Mouse (Mus musculus): Measurements from ENCODE around the gene Acacb. TPM values are rescaled to one million over a fixed set of nuclear protein-coding genes. Genes with fewer than 3 reads are reported as not detected.
A peak's percentile ranks its signal among the peaks of the same experiment; 100 is the strongest.

Acacb gene
- total and polyA plus RNA-seq, 3 experiments: 0.43 to 2.6 (median 0.76) TPM

DNA sequence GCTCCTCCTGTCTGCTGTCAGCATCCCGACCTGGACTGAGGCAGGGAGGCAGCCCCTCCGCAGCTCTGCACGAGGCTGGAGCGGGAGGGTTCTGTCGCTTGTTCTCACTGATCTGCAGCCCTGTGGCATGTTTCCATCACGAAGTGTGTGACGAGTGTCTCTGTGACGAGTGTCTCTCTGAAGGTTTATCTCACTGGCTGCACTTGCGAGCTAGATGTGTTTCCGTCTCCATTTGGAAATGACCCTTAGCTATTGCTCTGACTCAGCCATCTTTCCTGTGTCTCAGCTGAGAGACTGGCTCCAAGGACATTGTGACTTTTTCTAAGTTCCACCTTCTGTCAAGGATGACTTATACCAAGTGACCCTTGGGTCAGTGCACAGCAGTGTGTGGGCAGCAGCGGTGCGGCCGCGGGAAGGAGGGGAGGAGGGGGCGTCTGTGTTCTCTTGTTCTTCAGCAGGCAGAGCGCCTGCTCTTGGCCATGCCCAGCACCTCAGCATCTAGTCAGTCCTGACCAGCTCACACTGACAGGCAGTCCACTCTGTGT, 39.9 kb upstream of the Acacb start:
- H3K27me3 ChIP-seq (ENCODE audit: insufficient read depth, low read length): no peaks in the 10 kb centered on the region
- DNase-seq (ENCODE audit: low spot score): no peak
- H3K4me3 ChIP-seq (ENCODE audit: low read depth, low read length): no peak overlapping the region
- TF ChIP-seq TAL1 (conservative IDR thresholded peaks at IDR 0.05; ENCODE audit: low read depth, low read length): no peak
- no peak for TF ChIP-seq GATA2 (IDR thresholded peaks at IDR 0.05; ENCODE audit: borderline replicate concordance, low read depth, low read length)
- no peak for TF ChIP-seq POLR2AphosphoS5 (IDR thresholded peaks at IDR 0.05; ENCODE audit: insufficient replicate concordance, low read depth, low read length)
- TF ChIP-seq GATA1 (IDR thresholded peaks at IDR 0.05; ENCODE audit: borderline replicate concordance, low read length): no peak
- TF ChIP-seq CTCF (IDR thresholded peaks at IDR 0.05; ENCODE audit: low read depth, low read length): no peak
- H3K9me3 ChIP-seq (replicated peaks): no peaks in the 10 kb centered on the region
- H3K4me1 ChIP-seq (ENCODE audit: insufficient read depth, low read depth, low read length): peaks cover 10% of the 10 kb centered on the region; the same call in 1 of the 2 replicates
- ATAC-seq (ENCODE audit: extremely low read depth, insufficient number of reproducible peaks, low FRiP score, poor library complexity, severe bottlenecking): no peak
- H3K36me3 ChIP-seq (replicated peaks): peaks cover 93% of the 10 kb centered on the region

GRCm38 (mm10) chr5:114113334-114113733, 33.0 kb upstream of the Acacb start:
- no peak overlapping the region for H3K4me3 ChIP-seq (ENCODE audit: low read depth, low read length)
- TF ChIP-seq CTCF (IDR thresholded peaks at IDR 0.05; ENCODE audit: low read depth, low read length): peak; percentile 18; the same call in 1 of the 2 replicates
- no peak for TF ChIP-seq GATA2 (IDR thresholded peaks at IDR 0.05; ENCODE audit: borderline replicate concordance, low read depth, low read length)
- no peak for TF ChIP-seq TAL1 (conservative IDR thresholded peaks at IDR 0.05; ENCODE audit: low read depth, low read length)
- TF ChIP-seq GATA1 (IDR thresholded peaks at IDR 0.05; ENCODE audit: borderline replicate concordance, low read length): no peak
- no peaks in the 10 kb centered on the region for H3K4me1 ChIP-seq (ENCODE audit: insufficient read depth, low read depth, low read length)
- ATAC-seq (ENCODE audit: extremely low read depth, insufficient number of reproducible peaks, low FRiP score, poor library complexity, severe bottlenecking) (no peak), DNase-seq (ENCODE audit: low spot score) (no peak)
- no peaks in the 10 kb centered on the region for H3K9me3 ChIP-seq (replicated peaks)
- peaks cover 97% of the 10 kb centered on the region for H3K36me3 ChIP-seq (replicated peaks)
- no peaks in the 10 kb centered on the region for H3K27me3 ChIP-seq (ENCODE audit: insufficient read depth, low read length)

DNA sequence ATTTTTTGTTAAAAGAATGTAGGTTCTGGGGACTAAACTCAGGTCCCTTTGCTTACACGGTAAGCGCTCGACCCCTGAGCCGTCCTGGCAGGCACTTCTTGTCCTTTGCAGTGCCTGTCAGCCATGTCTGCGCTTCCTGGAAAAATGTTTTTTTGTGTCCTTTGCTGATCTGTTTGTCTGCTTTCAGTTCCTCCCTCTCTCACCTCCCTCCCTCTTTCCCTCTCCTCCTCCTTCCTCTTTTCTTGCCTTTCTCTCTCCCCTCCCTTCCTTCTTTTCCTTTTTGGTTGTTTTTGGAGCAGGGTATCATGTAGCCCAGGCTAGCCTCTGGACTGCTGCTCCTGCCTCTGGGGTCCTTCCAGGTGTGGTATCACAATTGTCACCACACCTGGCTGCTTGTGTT, 31.3 kb upstream of the Acacb start:
- Histone ChIP-seq H3K36me3 (replicated peaks) (peaks cover 97% of the 10 kb centered on the region), H3K27me3 (ENCODE audit: insufficient read depth, low read length) (no peaks in the 10 kb centered on the region), H3K9me3 (replicated peaks) (no peaks in the 10 kb centered on the region), H3K4me3 (ENCODE audit: low read depth, low read length) (no peak overlapping the region), H3K4me1 (ENCODE audit: insufficient read depth, low read depth, low read length) (no peaks in the 10 kb centered on the region; the same call in 1 of the 2 replicates)
- DNase-seq (ENCODE audit: low spot score): no peak
- ATAC-seq (ENCODE audit: extremely low read depth, insufficient number of reproducible peaks, low FRiP score, poor library complexity, severe bottlenecking): no peak
- TF ChIP-seq GATA1 (IDR thresholded peaks at IDR 0.05; ENCODE audit: borderline replicate concordance, low read length) (no peak), TAL1 (conservative IDR thresholded peaks at IDR 0.05; ENCODE audit: low read depth, low read length) (no peak), POLR2AphosphoS5 (IDR thresholded peaks at IDR 0.05; ENCODE audit: insufficient replicate concordance, low read depth, low read length) (no peak), CTCF (IDR thresholded peaks at IDR 0.05; ENCODE audit: low read depth, low read length) (no peak), GATA2 (IDR thresholded peaks at IDR 0.05; ENCODE audit: borderline replicate concordance, low read depth, low read length) (no peak)

DNA sequence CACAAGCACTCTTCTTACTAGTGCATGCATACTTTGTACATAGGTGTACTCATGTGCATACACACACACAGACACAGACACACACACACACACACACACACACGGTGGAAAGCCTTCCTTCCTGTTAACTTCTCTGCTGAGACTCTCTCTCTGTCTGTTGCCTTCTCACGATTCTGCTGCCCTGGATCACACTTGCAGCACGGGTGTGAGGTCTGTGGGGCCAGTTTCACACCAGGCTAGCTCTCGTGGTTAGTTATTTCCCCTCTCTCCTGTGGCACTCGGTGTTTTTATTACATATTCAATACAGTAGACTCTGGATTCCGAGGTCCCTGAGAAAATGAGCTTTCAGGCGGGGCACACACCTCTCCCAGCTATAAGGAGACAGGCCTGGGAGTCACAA, 29.7 kb upstream of the Acacb start:
- no peaks in the 10 kb centered on the region for H3K27me3 ChIP-seq (ENCODE audit: insufficient read depth, low read length)
- no peaks in the 10 kb centered on the region for H3K9me3 ChIP-seq (replicated peaks)
- H3K4me1 ChIP-seq (ENCODE audit: insufficient read depth, low read depth, low read length): peaks cover 3% of the 10 kb centered on the region; the same call in 1 of the 2 replicates
- ATAC-seq (ENCODE audit: extremely low read depth, insufficient number of reproducible peaks, low FRiP score, poor library complexity, severe bottlenecking) (no peak), DNase-seq (ENCODE audit: low spot score) (no peak)
- H3K36me3 ChIP-seq (replicated peaks): peaks cover 97% of the 10 kb centered on the region
- no peak overlapping the region for H3K4me3 ChIP-seq (ENCODE audit: low read depth, low read length)
- no peak for TF ChIP-seq GATA2 (IDR thresholded peaks at IDR 0.05; ENCODE audit: borderline replicate concordance, low read depth, low read length)
- no peak for TF ChIP-seq POLR2AphosphoS5 (IDR thresholded peaks at IDR 0.05; ENCODE audit: insufficient replicate concordance, low read depth, low read length)
- no peak for TF ChIP-seq TAL1 (conservative IDR thresholded peaks at IDR 0.05; ENCODE audit: low read depth, low read length)
- TF ChIP-seq GATA1 (IDR thresholded peaks at IDR 0.05; ENCODE audit: borderline replicate concordance, low read length): no peak
- no peak for TF ChIP-seq CTCF (IDR thresholded peaks at IDR 0.05; ENCODE audit: low read depth, low read length)

- Histone ChIP-seq H3K9me3 (replicated peaks) (no peaks in the 10 kb centered on the region), H3K4me3 (ENCODE audit: low read depth, low read length) (no peak overlapping the region), H3K36me3 (replicated peaks) (peaks cover 97% of the 10 kb centered on the region), H3K27me3 (ENCODE audit: insufficient read depth, low read length) (no peaks in the 10 kb centered on the region), H3K4me1 (ENCODE audit: insufficient read depth, low read depth, low read length) (peaks cover 8% of the 10 kb centered on the region)
- no peak for TF ChIP-seq POLR2AphosphoS5 (IDR thresholded peaks at IDR 0.05; ENCODE audit: insufficient replicate concordance, low read depth, low read length)
- TF ChIP-seq GATA1 (IDR thresholded peaks at IDR 0.05; ENCODE audit: borderline replicate concordance, low read length): no peak
- no peak for TF ChIP-seq TAL1 (conservative IDR thresholded peaks at IDR 0.05; ENCODE audit: low read depth, low read length)
- no peak for TF ChIP-seq CTCF (IDR thresholded peaks at IDR 0.05; ENCODE audit: low read depth, low read length)
- TF ChIP-seq GATA2 (IDR thresholded peaks at IDR 0.05; ENCODE audit: borderline replicate concordance, low read depth, low read length): no peak
- DNase-seq (ENCODE audit: low spot score) (no peak), ATAC-seq (ENCODE audit: extremely low read depth, insufficient number of reproducible peaks, low FRiP score, poor library complexity, severe bottlenecking) (no peak)
These were observed 26.5 kb upstream of the Acacb start for GRCm38 (mm10) chr5:114119806-114120205.

GRCm38 (mm10) chr5:114126008-114126407, 20.3 kb upstream of the Acacb start:
- ATAC-seq (ENCODE audit: extremely low read depth, insufficient number of reproducible peaks, low FRiP score, poor library complexity, severe bottlenecking): no peak
- Histone ChIP-seq H3K4me1 (ENCODE audit: insufficient read depth, low read depth, low read length) (peaks cover 43% of the 10 kb centered on the region), H3K27me3 (ENCODE audit: insufficient read depth, low read length) (no peaks in the 10 kb centered on the region), H3K36me3 (replicated peaks) (peaks cover 64% of the 10 kb centered on the region), H3K4me3 (ENCODE audit: low read depth, low read length) (no peak overlapping the region), H3K9me3 (replicated peaks) (no peaks in the 10 kb centered on the region)
- no peak for DNase-seq (ENCODE audit: low spot score)
- TF ChIP-seq GATA2 (IDR thresholded peaks at IDR 0.05; ENCODE audit: borderline replicate concordance, low read depth, low read length) (no peak), GATA1 (IDR thresholded peaks at IDR 0.05; ENCODE audit: borderline replicate concordance, low read length) (no peak), CTCF (IDR thresholded peaks at IDR 0.05; ENCODE audit: low read depth, low read length) (no peak), TAL1 (conservative IDR thresholded peaks at IDR 0.05; ENCODE audit: low read depth, low read length) (no peak), POLR2AphosphoS5 (IDR thresholded peaks at IDR 0.05; ENCODE audit: insufficient replicate concordance, low read depth, low read length) (no peak)

All from G1E (cell line).